Mouse (Mus musculus) forebrain, embryonic 16.5 days (tissue): Measurements from ENCODE around the gene Slc29a4. TPM values are rescaled to one million over a fixed set of nuclear protein-coding genes. Genes with fewer than 3 reads are reported as not detected.

Source experiments
- ATAC-seq: fragments of 200-750 bp; cut with Nextera tagmentation; 2 replicates; pipeline ENCODE4 v1.8.0; 2017; ENCODE audit warnings: mild to moderate bottlenecking, moderate library complexity
- H3K27ac ChIP-seq: fragments of 300-500 bp; sonication (generic); 2 replicates; pipeline ENCODE4 v1.5.1; 2014; ENCODE audit warnings: low read length, control low read depth
- H3K27me3 ChIP-seq: fragments of 300-500 bp; sonication (generic); replicated peaks from 2 replicates; pipeline ENCODE4 v1.6.1; 2014; ENCODE audit warnings: low read length; ENCODE audit not compliant: control insufficient read depth, insufficient read depth
- H3K36me3 ChIP-seq: fragments of 300-500 bp; sonication (generic); 2 replicates; pipeline ENCODE4 v1.6.1; 2014; ENCODE audit not compliant: control insufficient read depth, insufficient read depth
- H3K4me1 ChIP-seq: fragments of 300-500 bp; sonication (generic); replicated peaks from 2 replicates; pipeline ENCODE4 v1.6.1; 2014; ENCODE audit warnings: low read length; ENCODE audit not compliant: control insufficient read depth, insufficient read depth
- H3K4me2 ChIP-seq: fragments of 300-500 bp; sonication (generic); 2 replicates; pipeline ENCODE4 v1.6.1; 2014; ENCODE audit warnings: mild to moderate bottlenecking, low read length, control low read depth
- H3K4me3 ChIP-seq: fragments of 300-500 bp; sonication (generic); replicated peaks from 2 replicates; pipeline ENCODE4 v1.5.1; 2014; ENCODE audit warnings: mild to moderate bottlenecking, low read length, control low read depth
- H3K9ac ChIP-seq: fragments of 300-500 bp; sonication (generic); replicated peaks from 2 replicates; pipeline ENCODE4 v1.6.1; 2014; ENCODE audit warnings: low read depth, low read length, control low read depth
- H3K9me3 ChIP-seq: fragments of 300-500 bp; sonication (generic); 2 replicates; pipeline ENCODE4 v1.6.1; 2016; ENCODE audit warnings: low read length; ENCODE audit not compliant: control insufficient read depth
- WGBS: fragments of 180-500 bp; shearing (Covaris S2); extraction: QIAGEN DNeasy Blood & Tissue Kit; methylation state at CpG from one replicate; pipeline ENCODE4 v1.1.7; 2014; 5-methylcytosine and 5-hydroxymethylcytosine counted together
- polyA plus RNA-seq: library from polyadenylated mRNA; unstranded; fragments of >200 nt; fragmentation: Nextera tagmentation; extraction: Ambion mirVana; gene quantifications from 2 replicates; pipeline ENCODE4 v1.2.1, GENCODE M21; 2015

Gene Slc29a4
- polyA plus RNA-seq, result 93.7 and 99.2 TPM in 2 replicates

- Histone ChIP-seq H3K27ac (peak within 1 kb of the TSS; percentile 64), H3K4me3 (no peak within 1 kb of the TSS), H3K36me3 (no peaks in the 10 kb centered on the region), H3K4me1 (peaks cover 27% of the 10 kb centered on the region), H3K4me2 (peak within 1 kb of the TSS; percentile 24; the same call in 1 of the 2 replicates), H3K27me3 (no peaks in the 10 kb centered on the region), H3K9me3 (no peaks in the 10 kb centered on the region), H3K9ac (no peak within 1 kb of the TSS; the same call in 1 of the 2 replicates)
- 44% methylated on average over 14 of the region's 14 CpGs for WGBS
- ATAC-seq, result peak; percentile 80
Observed at GRCm38 (mm10) chr5:142692248-142692647, at the start of gene Slc29a4. Slc29a4 (plus strand) TSS chr5:142692512.

DNA sequence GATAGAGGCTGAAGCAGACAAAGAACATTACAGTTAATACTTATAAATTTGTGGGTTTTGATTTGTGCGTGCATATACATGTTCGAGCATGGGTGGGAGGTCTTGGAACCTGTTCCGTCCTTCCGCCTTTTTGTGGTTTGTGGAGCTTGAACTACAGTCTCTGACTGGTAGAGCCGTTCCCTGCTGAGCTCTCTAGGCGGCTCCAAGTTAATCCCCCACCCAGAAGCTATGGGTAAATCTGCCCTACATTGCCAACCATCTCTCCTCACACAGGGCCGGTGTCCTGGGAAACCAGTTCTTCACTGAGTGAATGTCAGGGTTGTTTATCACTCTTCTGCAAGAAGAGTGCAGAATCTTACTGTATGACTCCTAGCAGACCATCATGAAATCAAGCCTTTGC is 44.1 kb upstream of the Slc29a4 start:
- no peak overlapping the region for H3K9ac ChIP-seq
- H3K27me3 ChIP-seq, result no peaks in the 10 kb centered on the region
- 0 out of 2 replicates have a peak, but pooled peaks cover 5% of the 10 kb centered on the region for H3K36me3 ChIP-seq
- WGBS, result 84% methylated on average over 7 of the region's 7 CpGs
- no peak for ATAC-seq
- H3K27ac ChIP-seq, result no peak overlapping the region
- H3K9me3 ChIP-seq, result no peaks in the 10 kb centered on the region
- H3K4me3 ChIP-seq, result no peak overlapping the region
- no peak overlapping the region for H3K4me2 ChIP-seq
- H3K4me1 ChIP-seq, result 0 out of 2 replicates have a peak, but pooled peaks cover 2% of the 10 kb centered on the region

DNA sequence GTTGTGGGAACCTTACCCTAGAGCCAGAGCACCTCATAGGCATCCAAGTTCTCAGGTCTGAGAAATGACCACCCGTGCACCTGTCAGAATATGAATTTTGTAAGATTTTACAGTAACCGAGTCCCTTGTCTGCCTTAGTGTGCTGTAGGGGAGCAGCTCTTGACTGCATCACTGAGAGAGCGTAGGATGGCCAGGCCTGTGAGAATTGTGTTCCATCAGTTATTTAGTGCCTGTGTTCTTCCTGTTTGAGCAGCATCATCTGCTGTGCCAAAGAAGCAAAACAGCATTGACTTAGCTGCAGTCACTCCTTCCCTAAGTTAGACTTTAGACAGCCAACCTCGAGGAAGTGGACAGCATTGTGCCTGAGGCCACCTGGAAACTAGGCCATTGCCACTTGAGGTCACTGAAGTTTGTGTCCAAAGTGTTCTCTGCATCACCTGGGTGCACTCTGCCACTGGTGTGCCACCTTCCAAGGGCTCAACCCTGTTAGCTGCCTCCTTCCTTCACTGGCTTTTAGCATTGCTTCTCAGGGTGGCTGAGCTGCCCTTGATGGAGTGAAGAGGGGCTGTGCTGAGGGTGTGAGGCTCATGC is 42.8 kb upstream of the Slc29a4 start:
- Histone ChIP-seq H3K4me2 (no peak overlapping the region), H3K9me3 (no peaks in the 10 kb centered on the region), H3K4me3 (no peak overlapping the region), H3K4me1 (0 out of 2 replicates have a peak, but pooled peaks cover 2% of the 10 kb centered on the region), H3K9ac (no peak overlapping the region), H3K36me3 (0 out of 2 replicates have a peak, but pooled peaks cover 3% of the 10 kb centered on the region), H3K27ac (no peak overlapping the region), H3K27me3 (no peaks in the 10 kb centered on the region)
- ATAC-seq, result no peak
- 93% methylated on average over 4 of the region's 4 CpGs for WGBS

DNA sequence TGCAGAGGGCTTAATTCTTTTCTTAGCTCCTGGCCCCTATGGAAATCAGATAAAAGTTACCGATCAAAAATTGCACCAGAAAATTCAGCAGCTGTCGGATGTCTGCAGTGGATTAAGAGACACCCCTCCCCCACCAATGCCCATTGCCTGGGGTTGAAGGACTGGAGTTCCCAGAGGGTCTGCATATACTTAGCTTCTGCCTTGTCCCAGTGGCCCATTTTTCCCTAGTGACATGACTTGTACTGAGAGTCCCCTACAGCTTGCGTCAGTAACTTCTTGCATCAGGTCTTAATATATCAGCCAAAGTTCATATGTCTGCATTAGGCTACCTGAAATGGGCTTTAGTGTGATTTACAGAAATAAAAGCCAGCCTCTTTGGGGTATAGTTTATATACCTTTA is 41.9 kb upstream of the Slc29a4 start:
- H3K9me3 ChIP-seq, result no peaks in the 10 kb centered on the region
- no peak overlapping the region for H3K9ac ChIP-seq
- H3K4me2 ChIP-seq, result no peak overlapping the region
- ATAC-seq, result no peak
- 0 out of 2 replicates have a peak, but pooled peaks cover 2% of the 10 kb centered on the region for H3K4me1 ChIP-seq
- no peak overlapping the region for H3K4me3 ChIP-seq
- no peak overlapping the region for H3K27ac ChIP-seq
- 73% methylated on average over 3 of the region's 3 CpGs for WGBS
- no peaks in the 10 kb centered on the region for H3K27me3 ChIP-seq
- no peaks in the 10 kb centered on the region for H3K36me3 ChIP-seq

DNA sequence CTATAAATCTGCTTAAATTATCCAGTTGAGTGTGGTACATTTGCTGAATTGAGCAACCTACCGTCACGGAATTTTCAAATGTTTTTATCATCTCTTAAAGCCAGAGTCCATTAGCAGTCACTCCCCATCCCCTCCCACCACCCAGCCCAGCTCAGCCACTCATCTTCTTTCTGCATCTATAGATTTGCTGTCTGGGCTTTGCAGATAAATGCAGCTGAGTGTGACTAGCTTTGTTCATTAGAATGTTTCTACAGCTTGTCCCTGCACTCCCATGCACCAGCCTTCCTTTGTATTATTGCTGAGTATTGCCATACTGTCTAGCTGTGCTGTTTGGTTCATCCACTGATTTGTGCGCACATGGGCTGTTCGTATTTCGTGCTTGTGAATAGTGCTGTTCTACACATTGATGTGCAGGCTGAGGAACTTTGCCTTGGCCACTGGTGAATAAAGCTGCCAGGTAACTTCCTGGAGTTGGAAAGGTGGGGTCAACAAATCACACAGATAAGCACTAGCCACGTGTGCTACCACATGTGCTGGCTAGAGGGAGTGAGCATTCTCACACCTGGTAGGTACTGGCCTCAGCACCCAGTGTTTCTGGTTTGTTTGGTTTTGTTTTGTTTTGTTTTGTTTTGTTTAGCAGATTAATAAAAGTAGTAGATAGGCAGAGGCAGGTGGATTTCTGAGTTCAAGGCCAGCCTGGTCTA is 41.4 kb upstream of the Slc29a4 start:
- Histone ChIP-seq H3K9me3 (no peaks in the 10 kb centered on the region), H3K4me2 (no peak overlapping the region), H3K27ac (no peak overlapping the region), H3K4me1 (0 out of 2 replicates have a peak, but pooled peaks cover 2% of the 10 kb centered on the region), H3K4me3 (no peak overlapping the region), H3K36me3 (no peaks in the 10 kb centered on the region), H3K9ac (no peak overlapping the region), H3K27me3 (no peaks in the 10 kb centered on the region)
- 86% methylated on average over 6 of the region's 6 CpGs for WGBS
- no peak for ATAC-seq

DNA sequence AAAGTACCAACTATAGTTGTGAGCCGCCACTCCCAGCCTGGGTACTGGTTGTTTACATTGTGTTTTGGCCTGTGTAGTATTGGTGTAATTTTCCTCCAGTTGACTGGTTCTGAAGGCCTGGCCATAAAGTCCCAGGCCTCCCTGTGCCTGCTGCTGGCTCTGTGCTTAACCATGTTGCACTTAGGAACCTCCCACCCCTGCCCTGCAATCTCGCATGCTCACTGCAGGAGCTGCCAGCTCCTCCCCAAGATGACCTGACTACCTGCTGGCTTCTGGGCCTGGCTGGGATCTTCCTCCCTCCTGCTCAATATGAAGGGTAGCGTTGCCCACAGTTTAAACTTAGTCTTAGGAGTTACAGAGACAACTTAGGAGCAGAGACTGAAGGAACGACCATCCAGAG is 40.0 kb upstream of the Slc29a4 start:
- Histone ChIP-seq H3K27ac (no peak overlapping the region), H3K36me3 (peaks cover 7% of the 10 kb centered on the region)
- no peak for ATAC-seq

DNA sequence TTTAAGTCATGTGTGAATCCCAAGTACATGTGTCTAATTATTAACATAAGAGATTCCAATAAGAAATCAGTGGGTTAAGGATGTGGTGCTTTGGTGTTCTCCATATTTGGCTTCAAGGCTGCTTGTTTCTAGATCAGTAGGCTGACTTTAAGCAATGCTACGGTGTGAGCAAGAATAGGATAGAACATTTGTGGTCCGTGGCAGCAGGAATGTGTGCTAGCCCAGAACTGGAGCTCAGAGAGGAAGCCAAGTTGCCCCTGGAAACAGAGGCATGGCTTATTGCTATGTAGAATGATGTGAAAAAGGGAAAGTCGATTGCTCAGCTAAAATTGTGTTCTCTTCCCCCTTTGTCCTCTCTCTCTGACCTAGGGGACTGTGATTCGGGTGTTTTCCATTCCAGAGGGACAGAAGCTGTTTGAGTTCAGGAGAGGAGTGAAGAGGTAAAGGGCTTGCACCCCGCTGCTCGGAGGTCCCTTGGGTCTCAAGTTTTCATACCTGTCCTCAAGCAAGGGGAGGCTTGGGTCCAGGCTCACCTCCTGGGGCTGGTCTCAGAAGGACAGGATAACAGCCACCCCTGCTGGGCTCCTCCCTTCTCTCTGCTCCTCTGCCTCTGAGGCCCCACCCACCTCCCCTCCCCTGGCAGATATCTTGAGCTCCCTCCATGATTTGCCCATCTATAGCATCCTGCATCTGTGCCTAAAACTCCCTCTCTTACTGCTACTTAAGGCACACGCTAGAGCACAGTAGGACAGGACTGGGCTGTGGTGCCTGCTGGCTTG is 31.5 kb upstream of the Slc29a4 start:
- H3K9ac ChIP-seq, result no peak overlapping the region
- WGBS, result 86% methylated on average over 7 of the region's 7 CpGs
- no peak overlapping the region for H3K4me3 ChIP-seq
- no peaks in the 10 kb centered on the region for H3K4me1 ChIP-seq
- peaks cover 50% of the 10 kb centered on the region for H3K36me3 ChIP-seq
- H3K4me2 ChIP-seq, result no peak overlapping the region
- H3K27me3 ChIP-seq, result no peaks in the 10 kb centered on the region
- H3K27ac ChIP-seq, result no peak overlapping the region
- no peaks in the 10 kb centered on the region for H3K9me3 ChIP-seq
- ATAC-seq, result no peak

More for the DNA sequence above, 40.0 kb upstream of the Slc29a4 start:
- WGBS, result 80% methylated on average over 4 of the region's 4 CpGs
- Histone ChIP-seq H3K4me1 (0 out of 2 replicates have a peak, but pooled peaks cover 2% of the 10 kb centered on the region), H3K4me3 (no peak overlapping the region), H3K27me3 (no peaks in the 10 kb centered on the region), H3K9me3 (no peaks in the 10 kb centered on the region), H3K9ac (no peak overlapping the region), H3K4me2 (no peak overlapping the region)

DNA sequence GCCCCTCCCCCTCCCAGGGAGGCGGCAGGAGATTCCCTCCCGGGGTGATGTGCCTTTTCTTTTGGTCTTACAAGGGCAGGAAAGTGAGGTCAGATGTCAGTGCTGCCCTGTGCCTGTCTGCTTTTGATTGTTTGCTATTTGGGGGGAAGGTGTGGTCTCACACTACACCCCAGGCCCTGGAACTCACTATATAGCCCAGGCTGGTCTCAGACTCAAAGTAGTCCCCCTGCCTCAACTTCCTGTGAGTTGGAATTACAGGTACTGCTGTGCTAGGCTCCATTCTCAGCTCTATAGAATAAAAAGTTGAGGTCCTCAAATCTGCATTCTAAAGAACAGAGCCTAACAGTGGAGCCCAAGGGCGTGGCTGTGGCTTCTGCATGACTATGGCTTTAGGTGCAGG is 24.4 kb upstream of the Slc29a4 start:
- H3K36me3 ChIP-seq, result peaks cover 28% of the 10 kb centered on the region
- WGBS, result 40% methylated on average over 3 of the region's 3 CpGs

More for the DNA sequence above, 24.4 kb upstream of the Slc29a4 start:
- Histone ChIP-seq H3K9ac (no peak overlapping the region), H3K4me1 (no peaks in the 10 kb centered on the region), H3K27me3 (no peaks in the 10 kb centered on the region), H3K27ac (no peak overlapping the region), H3K4me2 (no peak overlapping the region), H3K4me3 (no peak overlapping the region), H3K9me3 (no peaks in the 10 kb centered on the region)
- ATAC-seq, result no peak
